Mouse (Mus musculus): ENCODE measurements around the gene Gm8677.
"Not testable (repeated sequence)": the region's sequence is repeated elsewhere in the genome, so short reads cannot be mapped to it uniquely, and the experiment has no call there.

Gene Gm8677

DNA sequence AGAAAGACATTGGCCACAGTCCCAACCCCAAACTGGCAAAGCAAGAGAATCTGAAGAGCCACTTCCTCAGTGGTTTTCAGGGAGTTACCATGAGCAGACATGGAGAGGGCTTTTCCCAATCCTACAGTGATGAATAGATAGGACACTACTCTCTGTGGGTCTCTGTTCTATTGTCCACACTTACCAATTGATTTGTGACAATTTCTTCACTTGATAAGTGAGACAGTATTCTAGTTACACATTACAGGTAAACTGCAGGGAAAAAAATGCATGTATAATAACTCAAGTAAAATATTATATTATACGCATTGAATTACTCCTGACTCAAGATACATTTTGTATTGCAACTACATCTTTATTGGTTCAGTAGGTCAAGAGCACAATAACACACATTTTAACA is at the start of gene Gm8677:
Gene Gm8677 (minus strand): TSS at position 101 of the 400 bp plus-strand sequence.
- not testable (repeated sequence) for DNase-seq (ENCODE audit: low spot score)

DNA sequence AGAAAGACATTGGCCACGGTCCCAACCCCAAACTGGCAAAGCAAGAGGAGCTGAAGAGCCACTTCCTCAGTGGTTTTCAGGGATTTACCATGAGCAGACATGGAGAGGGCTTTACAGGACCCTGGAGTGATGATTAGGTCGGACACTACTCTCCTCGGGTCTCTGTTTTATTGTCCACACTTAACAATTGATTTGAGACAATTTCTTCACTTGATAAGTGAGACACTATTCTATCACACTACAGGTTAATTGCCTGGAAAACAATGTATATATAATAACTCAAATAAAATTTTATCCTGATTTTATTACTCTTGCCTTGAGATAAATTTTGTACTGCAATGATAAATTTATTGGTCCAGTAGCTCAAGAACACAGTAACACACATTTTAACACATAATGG is 30.6 kb upstream of the Gm8677 start, which contains the start of gene Gm4201:
Gene Gm4201 (minus strand): TSS at position 101 of the 400 bp plus-strand sequence.
- DNase-seq (ENCODE audit: low spot score): not testable (repeated sequence)

DNA sequence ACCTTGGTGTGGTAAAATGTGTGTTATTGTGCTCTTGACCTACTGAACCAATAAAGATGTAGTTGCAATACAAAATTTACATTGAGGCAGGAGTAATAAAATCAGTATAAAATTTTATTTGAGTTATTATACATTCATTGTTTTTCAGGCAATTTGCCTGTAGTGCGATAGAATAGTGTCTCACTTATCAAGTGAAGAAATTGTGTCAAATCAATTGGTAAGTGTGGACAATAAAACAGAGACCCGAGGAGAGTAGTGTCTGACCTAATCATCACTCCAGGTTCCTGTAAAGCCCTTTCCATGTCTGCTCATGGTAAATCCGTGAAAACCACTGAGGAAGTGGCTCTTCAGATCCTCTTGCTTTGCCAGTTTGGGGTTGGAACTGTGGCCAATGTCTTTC is 12.0 kb downstream of the Gm8677 start, which contains the start of gene Vmn1r152:
Gene Vmn1r152 (plus strand): TSS at position 301 of the 400 bp plus-strand sequence.
- DNase-seq (ENCODE audit: low spot score): not testable (repeated sequence)

DNA sequence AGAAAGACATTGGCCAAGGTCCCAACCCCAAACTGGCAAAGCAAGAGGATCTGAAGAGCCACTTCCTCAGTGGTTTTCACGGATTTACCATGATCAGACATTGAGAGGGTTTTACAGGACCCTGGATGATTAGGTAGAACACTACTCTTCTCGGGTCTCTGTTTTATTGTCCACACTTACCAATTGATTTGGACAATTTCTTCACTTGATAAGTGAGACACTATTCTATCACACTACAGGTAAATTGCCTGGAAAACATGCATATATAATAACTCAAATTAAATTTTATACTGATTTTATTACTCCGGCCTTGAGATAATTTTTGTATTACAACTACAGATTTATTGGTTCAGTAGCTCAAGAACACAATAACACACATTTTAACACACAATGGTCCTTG is 35.1 kb downstream of the Gm8677 start, which contains the start of gene Vmn1r151:
Gene Vmn1r151 (minus strand): TSS at position 101 of the 400 bp plus-strand sequence.
- not testable (repeated sequence) for DNase-seq (ENCODE audit: low spot score)
